Mouse (Mus musculus): ENCODE results near the gene Gm21905. TPM values are rescaled to one million over a fixed set of nuclear protein-coding genes. Genes with fewer than 3 reads are reported as not detected.

The Gm21905 gene
- total RNA-seq (2023) = not detected

GRCm38 (mm10) chr5:67946321-67946720 lies at the start of gene Gm21905:
Gm21905 (minus strand) TSS chr5:67946421.

GRCm38 (mm10) chr5:67941369-67941768 lies 4.9 kb downstream of the Gm21905 start, which contains the start of gene Gm5108:
Gm5108 (plus strand) TSS chr5:67941669.

Other genes starting within 250 kb of the Gm21905 start
- gene Atp8a1, start 99.0 kb downstream of the Gm21905 start, total RNA-seq (2023) = 10 to 100 TPM; 87.2 to 88.3 TPM
- gene Gm5108, start 4.8 kb downstream of the Gm21905 start, total RNA-seq (2023) = not detected
- gene Grxcr1, start 85.4 kb upstream of the Gm21905 start, total RNA-seq (2023) = not detected